Mouse (Mus musculus) spleen, adult 2 months (tissue): ENCODE measurements around the gene C130032M10Rik.

ENCODE experiments used
- CTCF ChIP-seq: fragments of 200-500 bp; IDR thresholded peaks from 2 replicates; pipeline ENCODE4 v1.5.1; 2011; ENCODE audit warnings: mild to moderate bottlenecking, inconsistent platforms; ENCODE audit not compliant: insufficient read depth, insufficient read length, insufficient replicate concordance; ENCODE audit errors: extremely low read depth
- POLR2A ChIP-seq: fragments of 200-500 bp; IDR thresholded peaks from 2 replicates; pipeline ENCODE4 v1.6.1; 2011; ENCODE audit warnings: low read depth, low read length, inconsistent platforms

DNA sequence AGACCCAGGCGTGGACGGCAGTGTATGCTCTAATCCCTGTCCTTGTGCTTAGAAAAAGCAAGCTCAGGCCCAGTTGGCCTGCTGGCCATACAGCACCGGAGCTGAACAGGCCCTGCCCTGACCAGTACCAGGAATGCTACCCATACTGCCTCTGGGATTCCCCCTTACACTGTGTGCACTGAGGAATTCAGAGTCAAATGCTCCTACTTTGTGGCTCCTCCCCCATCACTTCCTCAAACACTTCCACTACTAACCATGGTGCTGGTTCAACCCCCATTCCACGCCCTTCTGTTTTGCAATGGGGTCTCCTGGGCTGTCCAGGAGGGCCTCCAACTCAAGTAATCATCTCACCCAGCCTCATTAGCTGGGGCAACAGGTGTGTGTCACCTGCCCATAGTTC lies 18.4 kb downstream of the C130032M10Rik start:
- TF ChIP-seq POLR2A: no peak
- TF ChIP-seq CTCF: no peak
